Comparison of ENCODE assay signal across 9 mouse cellular contexts in genomic region chr6:135400306-135400705, GRCm38 (mm10). TPM values are rescaled to one million over a fixed set of nuclear protein-coding genes. Genes with fewer than 3 reads are reported as not detected.
DNase-seq lines count a peak whose midpoint lies in the region; ATAC-seq and TF ChIP-seq lines count a peak whose summit lies in the region.
"Had no signal": no experiment of that assay in that cellular context is flagged by ENCODE, and none has a peak within 500 bp of the region (broad histone marks: within the 10 kb centered on the region; RNA-seq: fewer than 3 reads in every experiment).

No protein-coding gene starts in this region.

- no peak overlapping the region for H3K27ac ChIP-seq in testis, adult 2 months (ENCODE audit: control insufficient read depth, insufficient read depth, low read depth, low read length)
- no peak overlapping the region for H3K27ac ChIP-seq in forebrain, embryonic 13.5 days
- no peak overlapping the region for H3K27ac ChIP-seq in intestine, postnatal 0 days (ENCODE audit: low read depth, low read length)
- no peak overlapping the region for H3K27ac ChIP-seq in limb, embryonic 11.5 days (replicated peaks; ENCODE audit: low read depth, low read length)

- no peaks in the 10 kb centered on the region for H3K36me3 ChIP-seq in testis, adult 2 months (ENCODE audit: control insufficient read depth, insufficient read depth, low read length)
- no peaks in the 10 kb centered on the region for H3K36me3 ChIP-seq in forebrain, embryonic 13.5 days (ENCODE audit: poor library complexity, severe bottlenecking)
- H3K36me3 ChIP-seq in intestine, postnatal 0 days (ENCODE audit: control insufficient read depth, insufficient read depth): no peaks in the 10 kb centered on the region
- no peaks in the 10 kb centered on the region for H3K36me3 ChIP-seq in limb, embryonic 11.5 days (ENCODE audit: control insufficient read depth, insufficient read depth, low read length)

- no peak for TF ChIP-seq POLR2A in testis, adult 2 months (IDR thresholded peaks at IDR 0.05; ENCODE audit: control insufficient read depth, low read depth, low read length)

- peak; percentile 18; the same call in 1 of the 2 replicates for TF ChIP-seq CTCF in testis, adult 2 months (IDR thresholded peaks at IDR 0.05; ENCODE audit: control insufficient read depth, insufficient read depth, insufficient replicate concordance, low read depth, low read length)
- peak; percentile 86 for TF ChIP-seq CTCF in intestine, postnatal 0 days (IDR thresholded peaks at IDR 0.05; ENCODE audit: low read depth)

- H3K4me3 ChIP-seq in testis, adult 2 months (ENCODE audit: control insufficient read depth, low read depth, low read length): no peak overlapping the region
- H3K4me3 ChIP-seq in forebrain, embryonic 13.5 days: no peak overlapping the region
- no peak overlapping the region for H3K4me3 ChIP-seq in intestine, postnatal 0 days (ENCODE audit: low read depth, low read length)
- H3K4me3 ChIP-seq in limb, embryonic 11.5 days (ENCODE audit: low read depth, low read length): no peak overlapping the region
- H3K4me3 ChIP-seq: erythroblast, embryonic 14.5 days had no signal

- H3K9me3 ChIP-seq in forebrain, embryonic 13.5 days (replicated peaks): no peaks in the 10 kb centered on the region
- H3K9me3 ChIP-seq in intestine, postnatal 0 days (ENCODE audit: control insufficient read depth): no peaks in the 10 kb centered on the region
- H3K9me3 ChIP-seq in limb, embryonic 11.5 days (ENCODE audit: control insufficient read depth, low read length): no peaks in the 10 kb centered on the region

- DNase-seq in testis, postnatal 14 days (ENCODE audit: low spot score): no peak
- DNase-seq in adrenal gland, postnatal 25 days: peak; percentile 61
- peak; percentile 81 for DNase-seq in limb, embryonic 11.5 days (ENCODE audit: low spot score)
- peak; percentile 71 for DNase-seq in retina, postnatal 1 day
- peak; percentile 26 for DNase-seq in yolk sac, embryonic 10.5 days (ENCODE audit: low spot score)

- H3K4me2 ChIP-seq in forebrain, embryonic 13.5 days: no peak overlapping the region
- no peak overlapping the region for H3K4me2 ChIP-seq in intestine, postnatal 0 days (replicated peaks; ENCODE audit: low read depth)
- no peak overlapping the region for H3K4me2 ChIP-seq in limb, embryonic 11.5 days (ENCODE audit: low read depth, severe bottlenecking)

- 45% methylated on average over 3 of the region's 3 CpGs for WGBS in forebrain, embryonic 13.5 days
- 38% methylated on average over 3 of the region's 3 CpGs for WGBS in intestine, postnatal 0 days
- 46% methylated on average over 3 of the region's 3 CpGs for WGBS in limb, embryonic 11.5 days

- no peaks in the 10 kb centered on the region for H3K27me3 ChIP-seq in testis, adult 2 months (ENCODE audit: control insufficient read depth, insufficient read depth, low read length)
- no peaks in the 10 kb centered on the region for H3K27me3 ChIP-seq in forebrain, embryonic 13.5 days
- H3K27me3 ChIP-seq in intestine, postnatal 0 days (replicated peaks; ENCODE audit: control insufficient read depth, insufficient read depth, low read length): no peaks in the 10 kb centered on the region
- H3K27me3 ChIP-seq in limb, embryonic 11.5 days (ENCODE audit: control insufficient read depth, insufficient read depth, low read length): no peaks in the 10 kb centered on the region

- H3K9ac ChIP-seq in forebrain, embryonic 13.5 days: no peak overlapping the region
- H3K9ac ChIP-seq in intestine, postnatal 0 days (ENCODE audit: low read depth, low read length): no peak overlapping the region
- H3K9ac ChIP-seq in limb, embryonic 11.5 days (ENCODE audit: low read length): no peak overlapping the region

- peak; percentile 62; the same call in 1 of the 2 replicates for ATAC-seq in forebrain, embryonic 13.5 days
- no peak for ATAC-seq in intestine, postnatal 0 days
- ATAC-seq in limb, embryonic 11.5 days (ENCODE audit: insufficient number of reproducible peaks, low FRiP score, low TSS enrichment, low read depth): no peak

- no peaks in the 10 kb centered on the region for H3K4me1 ChIP-seq in testis, adult 2 months (ENCODE audit: control insufficient read depth, insufficient read depth, low read length)
- no peaks in the 10 kb centered on the region for H3K4me1 ChIP-seq in forebrain, embryonic 13.5 days
- no peaks in the 10 kb centered on the region for H3K4me1 ChIP-seq in intestine, postnatal 0 days (replicated peaks; ENCODE audit: control insufficient read depth, insufficient read depth, low read length)
- H3K4me1 ChIP-seq in limb, embryonic 11.5 days (ENCODE audit: control insufficient read depth, insufficient read depth, low read length): no peaks in the 10 kb centered on the region

RNA-seq across cellular contexts. Expression of gene Emp1, which starts 38.0 kb away (rescaled TPM):
- 3.2 and 3.7 TPM in 2 replicates for polyA plus RNA-seq in testis, adult 2 months (2012; rRNA removed)
- 29.8 and 31.3 TPM in 2 replicates for total RNA-seq in adrenal gland, postnatal 25 days (2021)
- polyA plus RNA-seq in forebrain, embryonic 13.5 days (2015; fragmentation: Nextera tagmentation; extraction: Ambion mirVana): 3.9 and 5.0 TPM in 2 replicates
- polyA plus RNA-seq in intestine, postnatal 0 days (2015; fragmentation: Nextera tagmentation; extraction: Ambion mirVana): 42.5 and 42.8 TPM in 2 replicates
- 6.8 and 7.8 TPM in 2 replicates for polyA plus RNA-seq in limb, embryonic 11.5 days (2014; fragmentation: Nextera tagmentation; extraction: Ambion mirVana)
- polyA plus RNA-seq: erythroblast, embryonic 14.5 days had no signal
